Mouse (Mus musculus): ENCODE measurements around the gene Gm11236. TPM values are rescaled to one million over a fixed set of nuclear protein-coding genes. Genes with fewer than 3 reads are reported as not detected.

Gene Gm11236
- not detected for polyA plus RNA-seq (2017; shearing (Covaris generic))

DNA sequence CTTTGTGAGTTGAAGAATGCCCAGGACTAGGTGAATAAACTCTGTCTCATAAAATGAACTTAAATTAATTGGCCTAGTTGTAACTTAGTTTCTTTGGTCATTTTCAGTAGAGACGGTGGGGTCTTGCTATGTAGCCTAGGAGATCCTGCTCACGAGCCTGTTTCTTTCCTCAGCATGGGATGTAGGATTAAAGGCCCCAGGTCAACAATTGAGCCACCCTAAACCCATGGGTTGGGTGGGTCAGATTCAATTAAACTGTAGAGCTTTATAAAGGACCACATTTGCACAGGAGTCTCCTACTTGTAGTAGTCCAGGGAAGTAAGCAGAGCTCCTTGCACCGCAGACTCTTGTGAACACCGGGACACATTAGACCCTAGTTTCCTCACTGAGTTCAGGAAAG is at the start of gene Gm11236:
Gene Gm11236 (plus strand): TSS at position 301 of the 400 bp plus-strand sequence.

DNA sequence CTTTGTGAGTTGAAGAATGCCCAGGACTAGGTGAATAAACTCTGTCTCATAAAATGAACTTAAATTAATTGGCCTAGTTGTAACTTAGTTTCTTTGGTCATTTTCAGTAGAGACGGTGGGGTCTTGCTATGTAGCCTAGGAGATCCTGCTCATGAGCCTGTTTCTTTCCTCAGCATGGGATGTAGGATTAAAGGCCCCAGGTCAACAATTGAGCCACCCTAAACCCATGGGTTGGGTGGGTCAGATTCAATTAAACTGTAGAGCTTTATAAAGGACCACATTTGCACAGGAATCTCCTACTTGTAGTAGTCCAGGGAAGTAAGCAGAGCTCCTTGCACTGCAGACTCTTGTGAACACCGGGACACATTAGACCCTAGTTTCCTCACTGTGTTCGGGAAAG is 30.3 kb upstream of the Gm11236 start, which contains the start of gene Gm11238:
Gene Gm11238 (plus strand): TSS at position 301 of the 400 bp plus-strand sequence.

GRCm38 (mm10) chr4:73622684-73623083 is 15.2 kb upstream of the Gm11236 start, which contains the start of gene Gm11237:
Gm11237 (plus strand) TSS chr4:73622984.

DNA sequence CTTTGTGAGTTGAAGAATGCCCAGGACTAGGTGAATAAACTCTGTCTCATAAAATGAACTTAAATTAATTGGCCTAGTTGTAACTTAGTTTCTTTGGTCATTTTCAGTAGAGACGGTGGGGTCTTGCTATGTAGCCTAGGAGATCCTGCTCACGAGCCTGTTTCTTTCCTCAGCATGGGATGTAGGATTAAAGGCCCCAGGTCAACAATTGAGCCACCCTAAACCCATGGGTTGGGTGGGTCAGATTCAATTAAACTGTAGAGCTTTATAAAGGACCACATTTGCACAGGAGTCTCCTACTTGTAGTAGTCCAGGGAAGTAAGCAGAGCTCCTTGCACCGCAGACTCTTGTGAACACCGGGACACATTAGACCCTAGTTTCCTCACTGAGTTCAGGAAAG is 30.1 kb downstream of the Gm11236 start, which contains the start of gene Gm11239:
Gene Gm11239 (plus strand): TSS at position 301 of the 400 bp plus-strand sequence.

DNA sequence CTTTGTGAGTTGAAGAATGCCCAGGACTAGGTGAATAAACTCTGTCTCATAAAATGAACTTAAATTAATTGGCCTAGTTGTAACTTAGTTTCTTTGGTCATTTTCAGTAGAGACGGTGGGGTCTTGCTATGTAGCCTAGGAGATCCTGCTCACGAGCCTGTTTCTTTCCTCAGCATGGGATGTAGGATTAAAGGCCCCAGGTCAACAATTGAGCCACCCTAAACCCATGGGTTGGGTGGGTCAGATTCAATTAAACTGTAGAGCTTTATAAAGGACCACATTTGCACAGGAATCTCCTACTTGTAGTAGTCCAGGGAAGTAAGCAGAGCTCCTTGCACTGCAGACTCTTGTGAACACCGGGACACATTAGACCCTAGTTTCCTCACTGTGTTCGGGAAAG is 45.3 kb downstream of the Gm11236 start, which contains the start of gene Gm428:
Gene Gm428 (plus strand): TSS at position 301 of the 400 bp plus-strand sequence.

Other genes with a start within 250 kb of the Gm11236 start
- gene Gm11487, start 233.0 kb upstream of the Gm11236 start, polyA plus RNA-seq (2017; shearing (Covaris generic)): not detected
- gene Gm11238, start 30.2 kb upstream of the Gm11236 start, polyA plus RNA-seq (2017; shearing (Covaris generic)): not detected
- gene Gm11237, start 15.1 kb upstream of the Gm11236 start, polyA plus RNA-seq (2017; shearing (Covaris generic)): not detected
- gene Gm11239, start 30.2 kb downstream of the Gm11236 start, polyA plus RNA-seq (2017; shearing (Covaris generic)): not detected
- not detected for gene Gm428, start 45.4 kb downstream of the Gm11236 start, polyA plus RNA-seq (2017; shearing (Covaris generic))
- not detected for gene Rasef, start 152.9 kb downstream of the Gm11236 start, polyA plus RNA-seq (2017; shearing (Covaris generic))
- not detected for gene Gm11758, start 238.1 kb downstream of the Gm11236 start, polyA plus RNA-seq (2017; shearing (Covaris generic))